Mouse (Mus musculus) lung, postnatal 14 days (tissue): ENCODE data around the gene Rimbp2.
"Not testable (repeated sequence)": the region's sequence is repeated elsewhere in the genome, so short reads cannot be mapped to it uniquely, and the experiment has no call there.

Source experiments
- DNase-seq: peaks from one replicate; pipeline ENCODE4 v3.0.0; 2021

Rimbp2 gene

GRCm38 (mm10) chr5:128739168-128739837 is 214.0 kb downstream of the Rimbp2 start:
- DNase-seq: no peak

GRCm38 (mm10) chr5:128735921-128736320 is 217.4 kb downstream of the Rimbp2 start:
- DNase-seq: no peak

- peak; percentile 50 for DNase-seq
Observed at GRCm38 (mm10) chr5:128733955-128734354, 219.3 kb downstream of the Rimbp2 start.

GRCm38 (mm10) chr5:128732416-128733014 is 220.8 kb downstream of the Rimbp2 start:
- DNase-seq: no peak

- peak; percentile 10 for DNase-seq
Observed at GRCm38 (mm10) chr5:128730634-128731033, 222.7 kb downstream of the Rimbp2 start.

- no peak for DNase-seq
Observed at GRCm38 (mm10) chr5:128729341-128729740, 223.9 kb downstream of the Rimbp2 start.

GRCm38 (mm10) chr5:128720461-128720860 is 232.8 kb downstream of the Rimbp2 start:
- not testable (repeated sequence) for DNase-seq

- no peak for DNase-seq
Observed at GRCm38 (mm10) chr5:128715171-128715570, 238.1 kb downstream of the Rimbp2 start.

GRCm38 (mm10) chr5:128711847-128712246 is 241.4 kb downstream of the Rimbp2 start:
- no peak for DNase-seq

- no peak for DNase-seq
Observed at GRCm38 (mm10) chr5:128710596-128710995, 242.7 kb downstream of the Rimbp2 start.

GRCm38 (mm10) chr5:128708929-128709328 is 244.4 kb downstream of the Rimbp2 start:
- DNase-seq: no peak
